Mouse (Mus musculus) G1E (cell line): ENCODE measurements around the gene Pxn. TPM values are rescaled to one million over a fixed set of nuclear protein-coding genes. Genes with fewer than 3 reads are reported as not detected.
A peak's percentile ranks its signal among the peaks of the same experiment; 100 is the strongest.
"Not testable (repeated sequence)": the region's sequence is repeated elsewhere in the genome, so short reads cannot be mapped to it uniquely, and the experiment has no call there.

ENCODE experiments used
- ATAC-seq: 2 replicates; pipeline ENCODE4 v1.8.0; 2016; ENCODE audit warnings: mild to moderate bottlenecking; ENCODE audit not compliant: insufficient number of reproducible peaks, poor library complexity, low FRiP score, severe bottlenecking; ENCODE audit errors: extremely low read depth
- DNase-seq: peaks from one replicate; pipeline ENCODE4 v3.0.0; 2012; ENCODE audit warnings: low spot score
- H3K27me3 ChIP-seq: 2 replicates; pipeline ENCODE4 v1.6.1; 2012; ENCODE audit warnings: mild to moderate bottlenecking, low read length, inconsistent platforms; ENCODE audit not compliant: insufficient read depth
- H3K36me3 ChIP-seq: replicated peaks from 2 replicates; pipeline ENCODE3; 2012; ENCODE audit warnings: mild to moderate bottlenecking, inconsistent platforms
- H3K4me1 ChIP-seq: 2 replicates; pipeline ENCODE4 v1.6.1; 2012; ENCODE audit warnings: low read depth, low read length, inconsistent platforms, mixed read lengths; ENCODE audit not compliant: insufficient read depth
- H3K4me3 ChIP-seq: 2 replicates; pipeline ENCODE4 v1.5.1; 2012; ENCODE audit warnings: low read depth, mild to moderate bottlenecking, inconsistent platforms, low read length, moderate library complexity, mixed read lengths
- H3K9me3 ChIP-seq: replicated peaks from 2 replicates; pipeline ENCODE4 v1.6.1; 2012; ENCODE audit warnings: inconsistent platforms
- CTCF ChIP-seq: IDR thresholded peaks from 2 replicates; pipeline ENCODE4 v1.5.1; 2012; ENCODE audit warnings: low read depth, low read length, inconsistent platforms, mixed read lengths
- GATA1 ChIP-seq: IDR thresholded peaks from 2 replicates; pipeline ENCODE4 v1.6.1; 2012; ENCODE audit warnings: borderline replicate concordance, low read length, inconsistent platforms, mixed read lengths
- GATA2 ChIP-seq: IDR thresholded peaks from 2 replicates; pipeline ENCODE4 v1.6.1; 2012; ENCODE audit warnings: low read depth, low read length, inconsistent platforms, borderline replicate concordance
- POLR2AphosphoS5 ChIP-seq: IDR thresholded peaks from 2 replicates; pipeline ENCODE4 v1.6.1; 2012; ENCODE audit warnings: low read depth, low read length, inconsistent platforms; ENCODE audit not compliant: insufficient replicate concordance
- TAL1 ChIP-seq: conservative IDR thresholded peaks from 2 replicates; pipeline ENCODE4 v1.6.1; 2012; ENCODE audit warnings: low read depth, low read length, inconsistent platforms, mixed read lengths
- polyA plus RNA-seq: library from polyadenylated mRNA; stranded (reverse); fragments of >175 nt; gene quantifications from 2 replicates; pipeline ENCODE4 v1.2.3, GENCODE M21; 2012
- total RNA-seq, 2 experiments: library from RNA; stranded (forward) in 1 of 2; stranded (reverse) in 1 of 2; fragments of 200-1000 nt in 1 of 2; fragments of >200 nt in 1 of 2; fragmentation: Nextera tagmentation in 1 of 2; gene quantifications; 2 replicates each; pipeline ENCODE4 v1.2.3; 2014 to 2017

The Pxn gene
- total and polyA plus RNA-seq, 3 experiments, result 14.2 to 62.9 (median 17.8) TPM

DNA sequence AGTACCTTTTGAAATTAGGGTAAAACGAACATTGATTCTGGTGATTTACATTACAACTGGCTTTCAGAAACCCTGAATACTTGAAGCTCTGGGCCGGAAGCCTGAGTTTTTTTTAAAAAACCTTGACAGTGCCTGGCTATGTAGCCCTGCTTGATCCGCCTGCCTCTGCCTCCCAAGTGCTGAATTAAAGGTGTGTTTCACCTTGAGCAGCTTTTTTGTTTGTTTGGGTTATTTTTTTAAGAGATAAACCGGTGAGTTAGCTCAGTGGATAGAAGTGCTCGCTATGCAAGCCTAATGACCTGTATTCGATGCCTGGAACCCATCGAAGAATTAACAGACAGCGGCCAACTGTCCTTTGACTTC lies 15.9 kb upstream of the Pxn start:
- 0 out of 2 replicates have a peak, but pooled peaks have one; percentile 16 for TF ChIP-seq POLR2AphosphoS5
- no peak for TF ChIP-seq TAL1
- TF ChIP-seq GATA2, result no peak
- no peak for TF ChIP-seq CTCF
- no peak for TF ChIP-seq GATA1

DNA sequence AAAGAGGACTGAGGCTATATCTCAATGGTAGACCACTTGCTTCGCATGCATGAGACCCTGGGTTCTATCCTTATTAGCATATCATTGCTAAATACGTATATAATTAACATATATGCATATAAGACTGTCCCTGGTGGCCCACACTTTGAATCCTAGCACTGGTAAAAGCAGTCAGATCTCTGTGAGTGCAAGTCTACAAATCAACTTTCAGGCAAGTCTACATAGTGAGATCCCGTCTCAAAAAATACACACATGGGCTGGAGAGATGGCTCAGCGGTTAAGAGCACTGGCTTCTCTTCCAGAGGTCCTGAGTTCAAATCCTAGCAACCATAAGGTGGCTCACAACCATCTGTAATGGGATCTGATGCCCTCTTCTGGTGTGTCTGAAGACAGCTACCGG lies 15.4 kb upstream of the Pxn start:
- no peak for ATAC-seq
- H3K27me3 ChIP-seq, result 0 out of 2 replicates have a peak, but pooled peaks cover 3% of the 10 kb centered on the region
- no peak for DNase-seq
- no peaks in the 10 kb centered on the region for H3K9me3 ChIP-seq
- no peaks in the 10 kb centered on the region for H3K36me3 ChIP-seq
- TF ChIP-seq TAL1 (no peak), GATA2 (no peak), GATA1 (no peak), POLR2AphosphoS5 (no peak), CTCF (no peak)
- H3K4me3 ChIP-seq, result no peak overlapping the region
- peaks cover 41% of the 10 kb centered on the region for H3K4me1 ChIP-seq

More for the DNA sequence above, 15.9 kb upstream of the Pxn start:
- Histone ChIP-seq H3K27me3 (0 out of 2 replicates have a peak, but pooled peaks cover 3% of the 10 kb centered on the region), H3K36me3 (no peaks in the 10 kb centered on the region), H3K9me3 (no peaks in the 10 kb centered on the region), H3K4me1 (peaks cover 43% of the 10 kb centered on the region), H3K4me3 (no peak overlapping the region)
- DNase-seq, result no peak
- ATAC-seq, result 0 out of 2 replicates have a peak, but pooled peaks have one; percentile 1

- H3K4me3 ChIP-seq, result peak overlapping the region; percentile 68; the same call in 1 of the 2 replicates
- no peaks in the 10 kb centered on the region for H3K36me3 ChIP-seq
- no peaks in the 10 kb centered on the region for H3K9me3 ChIP-seq
- peak; percentile 34 for DNase-seq
- TF ChIP-seq POLR2AphosphoS5 (no peak), GATA2 (no peak), CTCF (no peak), GATA1 (no peak), TAL1 (no peak)
- peaks cover 41% of the 10 kb centered on the region for H3K4me1 ChIP-seq
- no peak for ATAC-seq
- 0 out of 2 replicates have a peak, but pooled peaks cover 3% of the 10 kb centered on the region for H3K27me3 ChIP-seq
These were observed 14.6 kb upstream of the Pxn start for GRCm38 (mm10) chr5:115491771-115492322.

DNA sequence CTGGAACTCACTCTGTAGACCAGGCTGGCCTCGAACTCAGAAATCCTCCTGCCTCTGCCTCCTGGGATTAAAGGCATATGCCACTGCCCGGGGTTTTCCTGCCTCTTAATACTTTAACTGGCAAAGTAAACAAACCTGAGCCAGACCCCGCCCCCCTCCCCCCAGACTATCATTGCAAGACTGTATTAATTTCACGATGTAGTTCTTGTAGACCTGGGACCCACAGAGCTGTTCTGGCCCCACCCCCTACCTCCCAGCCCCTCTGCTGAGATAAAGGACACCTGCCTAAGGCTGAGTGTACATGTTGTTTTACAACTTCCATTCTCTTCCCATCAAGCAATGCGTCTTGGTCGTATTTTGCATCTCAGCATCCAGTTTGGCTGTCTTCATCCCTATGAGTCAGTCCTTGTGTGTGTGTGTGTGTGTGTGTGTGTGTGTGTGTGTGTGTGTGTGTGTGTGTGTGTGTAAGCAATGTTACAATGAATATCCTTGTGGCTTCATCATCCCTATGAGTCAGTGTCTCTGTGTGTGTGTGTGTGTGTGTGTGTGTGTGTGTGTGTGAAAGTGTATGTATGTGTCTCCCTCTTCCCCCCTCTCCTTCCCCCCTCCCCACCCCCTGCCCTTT lies 13.7 kb upstream of the Pxn start:
- H3K4me3 ChIP-seq, result no peak overlapping the region
- H3K9me3 ChIP-seq, result no peaks in the 10 kb centered on the region
- TF ChIP-seq TAL1, result no peak
- H3K4me1 ChIP-seq, result peaks cover 44% of the 10 kb centered on the region
- H3K36me3 ChIP-seq, result no peaks in the 10 kb centered on the region
- ATAC-seq (no peak), DNase-seq (no peak)
- H3K27me3 ChIP-seq, result peaks cover 7% of the 10 kb centered on the region; the same call in 1 of the 2 replicates

DNA sequence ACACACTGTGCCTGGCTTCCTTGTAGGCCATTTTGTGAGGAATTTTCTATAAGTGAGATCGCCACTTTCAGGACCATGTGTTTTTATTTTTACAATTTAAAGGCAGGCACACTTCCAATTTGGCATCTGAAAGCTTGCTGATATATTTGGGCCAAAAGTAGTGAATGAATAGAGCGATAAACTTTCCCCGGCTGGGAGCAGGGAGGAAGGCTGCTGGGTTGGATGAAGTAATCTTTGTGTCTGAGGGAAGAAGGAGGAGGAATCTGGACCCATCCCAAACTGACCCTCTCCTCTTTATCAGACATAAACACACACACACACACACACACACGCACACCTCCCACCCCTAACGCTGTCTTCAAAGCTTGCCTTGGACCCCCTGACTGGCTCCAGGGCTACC lies 13.0 kb upstream of the Pxn start:
- no peak for TF ChIP-seq TAL1
- TF ChIP-seq GATA2, result no peak
- TF ChIP-seq GATA1, result no peak
- TF ChIP-seq CTCF, result no peak
- no peak for TF ChIP-seq POLR2AphosphoS5
- peaks cover 45% of the 10 kb centered on the region for H3K4me1 ChIP-seq
- ATAC-seq (no peak), DNase-seq (no peak)
- H3K4me3 ChIP-seq, result no peak overlapping the region
- H3K9me3 ChIP-seq, result no peaks in the 10 kb centered on the region
- peaks cover 10% of the 10 kb centered on the region; the same call in 1 of the 2 replicates for H3K27me3 ChIP-seq
- H3K36me3 ChIP-seq, result no peaks in the 10 kb centered on the region

- Histone ChIP-seq H3K27me3 (peaks cover 14% of the 10 kb centered on the region; the same call in 1 of the 2 replicates), H3K4me1 (peaks cover 32% of the 10 kb centered on the region)
- ATAC-seq, H3K4me3 ChIP-seq, H3K36me3 ChIP-seq, H3K9me3 ChIP-seq, DNase-seq: not testable (repeated sequence)
These were observed 10.9 kb upstream of the Pxn start for GRCm38 (mm10) chr5:115495618-115496017.

DNA sequence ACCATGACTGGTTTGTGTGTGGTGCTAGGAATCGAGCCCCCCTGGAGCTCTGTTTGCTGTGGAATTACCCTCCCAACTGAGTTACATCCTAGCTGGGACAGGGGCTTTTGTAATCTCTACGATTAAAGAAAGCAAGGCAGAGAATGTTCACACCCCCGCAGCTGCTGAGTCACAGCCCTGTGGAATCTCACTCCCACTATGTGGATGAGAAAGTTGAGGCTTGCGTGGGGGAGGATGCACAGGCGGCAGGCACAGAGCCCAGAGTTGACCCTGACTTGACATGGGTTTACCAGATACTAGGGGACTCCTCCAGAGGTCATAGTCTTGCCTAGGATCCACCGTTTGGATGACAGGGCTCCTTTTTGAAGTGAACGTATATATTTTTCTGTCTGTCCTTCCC lies 9.4 kb upstream of the Pxn start:
- peaks cover 18% of the 10 kb centered on the region; the same call in 1 of the 2 replicates for H3K27me3 ChIP-seq
- H3K4me1 ChIP-seq, result peaks cover 19% of the 10 kb centered on the region
- no peak for ATAC-seq
- no peaks in the 10 kb centered on the region for H3K9me3 ChIP-seq
- no peak for TF ChIP-seq CTCF
- TF ChIP-seq TAL1, result no peak
- no peak for TF ChIP-seq GATA1
- TF ChIP-seq GATA2, result no peak
- no peak for TF ChIP-seq POLR2AphosphoS5
- no peak overlapping the region for H3K4me3 ChIP-seq
- no peak for DNase-seq
- H3K36me3 ChIP-seq, result no peaks in the 10 kb centered on the region
